Comparison of ENCODE assay signal across 17 mouse cellular contexts in genomic region chr11:94365340-94365739, GRCm38 (mm10). TPM values are rescaled to one million over a fixed set of nuclear protein-coding genes. Genes with fewer than 3 reads are reported as not detected.
DNase-seq lines count a peak whose midpoint lies in the region; TF ChIP-seq lines count a peak whose summit lies in the region.
"Had no signal": no experiment of that assay in that cellular context is flagged by ENCODE, and none has a peak within 500 bp of the region (broad histone marks: within the 10 kb centered on the region; RNA-seq: fewer than 3 reads in every experiment).

No protein-coding gene starts in this region.

- no peak overlapping the region for H3K27ac ChIP-seq in kidney, adult 2 months (ENCODE audit: insufficient read depth, low read depth, low read length)
- no peak overlapping the region for H3K27ac ChIP-seq in heart, embryonic 10.5 days
- H3K27ac ChIP-seq: forebrain, embryonic 10.5 days; midbrain, embryonic 15.5 days; neural tube, embryonic 15.5 days had no signal

- no peak for TF ChIP-seq CTCF in kidney, adult 2 months (conservative IDR thresholded peaks at IDR 0.05; ENCODE audit: insufficient read depth, insufficient read length, low read depth, low read length)

- H3K9me3 ChIP-seq in heart, embryonic 10.5 days: no peaks in the 10 kb centered on the region
- H3K9me3 ChIP-seq: forebrain, embryonic 10.5 days; midbrain, embryonic 15.5 days; neural tube, embryonic 15.5 days; stomach, embryonic 15.5 days had no signal

- no peaks in the 10 kb centered on the region for H3K36me3 ChIP-seq in kidney, adult 2 months (ENCODE audit: control insufficient read depth, insufficient read depth, low read length)
- H3K36me3 ChIP-seq in heart, embryonic 10.5 days: no peaks in the 10 kb centered on the region
- H3K36me3 ChIP-seq: forebrain, embryonic 10.5 days; midbrain, embryonic 15.5 days; neural tube, embryonic 15.5 days; stomach, embryonic 15.5 days had no signal

- no peak overlapping the region for H3K4me3 ChIP-seq in kidney, adult 2 months (ENCODE audit: insufficient read depth, low read depth, low read length)
- no peak overlapping the region for H3K4me3 ChIP-seq in heart, embryonic 10.5 days
- H3K4me3 ChIP-seq: forebrain, embryonic 10.5 days; midbrain, embryonic 15.5 days; neural tube, embryonic 15.5 days; stomach, embryonic 15.5 days had no signal

- no peaks in the 10 kb centered on the region for H3K4me1 ChIP-seq in kidney, adult 2 months (ENCODE audit: control insufficient read depth, insufficient read depth, low read length)
- H3K4me1 ChIP-seq in heart, embryonic 10.5 days: peaks cover 7% of the 10 kb centered on the region
- H3K4me1 ChIP-seq: forebrain, embryonic 10.5 days; midbrain, embryonic 15.5 days; neural tube, embryonic 15.5 days; stomach, embryonic 15.5 days had no signal

- no peaks in the 10 kb centered on the region for H3K27me3 ChIP-seq in kidney, adult 2 months (replicated peaks; ENCODE audit: control insufficient read depth, insufficient read depth, low read length)
- H3K27me3 ChIP-seq in heart, embryonic 10.5 days (ENCODE audit: insufficient read depth, poor library complexity, severe bottlenecking): peaks cover 29% of the 10 kb centered on the region
- H3K27me3 ChIP-seq: midbrain, embryonic 15.5 days; neural tube, embryonic 15.5 days; stomach, embryonic 15.5 days had no signal

- TF ChIP-seq POLR2A in kidney, adult 2 months (IDR thresholded peaks at IDR 0.05; ENCODE audit: low read depth, low read length): no peak

- 40% methylated on average over 3 of the region's 3 CpGs for WGBS in kidney, adult 2 months
- 77% methylated on average over 3 of the region's 3 CpGs for WGBS in heart, embryonic 10.5 days

- peak; percentile 46 for DNase-seq in kidney, adult 2 months
- no peak for DNase-seq in kidney, adult 9 months
- peak; percentile 67 for DNase-seq in urinary bladder, postnatal 14 days (ENCODE audit: low spot score)
- DNase-seq in urinary bladder, postnatal 25 days (ENCODE audit: low spot score): no peak
- DNase-seq in lung, postnatal 10 days: peak; percentile 74
- no peak for DNase-seq in embryo, embryonic 10 days (ENCODE audit: low spot score)
- DNase-seq in heart, embryonic 10.5 days (ENCODE audit: low spot score): no peak
- no peak for DNase-seq in ovary, postnatal 36 days (ENCODE audit: low spot score)
- DNase-seq: adrenal gland, postnatal 14 days; cerebellum, adult 18-20 months; cerebellum, postnatal 36 days; heart, postnatal 10 days; kidney, postnatal 14 days had no signal

RNA-seq across cellular contexts. Expression of gene Abcc3, which starts 27.5 kb away (rescaled TPM):
- 43.8 and 51.7 TPM in 2 replicates for polyA plus RNA-seq in kidney, adult 2 months (2012; rRNA removed)
- 0.48 and 0.88 TPM in 2 replicates for polyA plus RNA-seq in heart, embryonic 10.5 days (2016; fragmentation: Nextera tagmentation; extraction: Ambion mirVana)

RNA-seq across cellular contexts. Expression of gene Ankrd40, which starts 37.5 kb away (rescaled TPM):
- 124 and 139 TPM in 2 replicates for polyA plus RNA-seq in kidney, adult 2 months (2012; rRNA removed)
- 16.3 and 20.3 TPM in 2 replicates for polyA plus RNA-seq in heart, embryonic 10.5 days (2016; fragmentation: Nextera tagmentation; extraction: Ambion mirVana)

RNA-seq across cellular contexts. Expression of gene Luc7l3, which starts 43.6 kb away (rescaled TPM):
- 6.6 and 8.5 TPM in 2 replicates for polyA plus RNA-seq in kidney, adult 2 months (2012; rRNA removed)
- polyA plus RNA-seq in heart, embryonic 10.5 days (2016; fragmentation: Nextera tagmentation; extraction: Ambion mirVana): 66.3 and 93.4 TPM in 2 replicates

Comparison
In these comparisons a context has a peak if more than half of its experiments do, and no peak if none do; other contexts are left out.
1. DNase-seq: peak in kidney, adult 2 months (single experiment), urinary bladder, postnatal 14 days (single experiment) and lung, postnatal 10 days (single experiment); none in kidney, adult 9 months (single experiment), urinary bladder, postnatal 25 days (single experiment), embryo, embryonic 10 days (single experiment), heart, embryonic 10.5 days (single experiment) and ovary, postnatal 36 days (single experiment).
2. RNA of gene Abcc3, which starts 27.5 kb away (polyA plus RNA-seq): 43.8 to 51.7 TPM in kidney, adult 2 months; 0.48 to 0.88 TPM in heart, embryonic 10.5 days; every median in the first group is over 10 times any median in the second.